Mouse (Mus musculus): ENCODE measurements around the gene C8g.

DNA sequence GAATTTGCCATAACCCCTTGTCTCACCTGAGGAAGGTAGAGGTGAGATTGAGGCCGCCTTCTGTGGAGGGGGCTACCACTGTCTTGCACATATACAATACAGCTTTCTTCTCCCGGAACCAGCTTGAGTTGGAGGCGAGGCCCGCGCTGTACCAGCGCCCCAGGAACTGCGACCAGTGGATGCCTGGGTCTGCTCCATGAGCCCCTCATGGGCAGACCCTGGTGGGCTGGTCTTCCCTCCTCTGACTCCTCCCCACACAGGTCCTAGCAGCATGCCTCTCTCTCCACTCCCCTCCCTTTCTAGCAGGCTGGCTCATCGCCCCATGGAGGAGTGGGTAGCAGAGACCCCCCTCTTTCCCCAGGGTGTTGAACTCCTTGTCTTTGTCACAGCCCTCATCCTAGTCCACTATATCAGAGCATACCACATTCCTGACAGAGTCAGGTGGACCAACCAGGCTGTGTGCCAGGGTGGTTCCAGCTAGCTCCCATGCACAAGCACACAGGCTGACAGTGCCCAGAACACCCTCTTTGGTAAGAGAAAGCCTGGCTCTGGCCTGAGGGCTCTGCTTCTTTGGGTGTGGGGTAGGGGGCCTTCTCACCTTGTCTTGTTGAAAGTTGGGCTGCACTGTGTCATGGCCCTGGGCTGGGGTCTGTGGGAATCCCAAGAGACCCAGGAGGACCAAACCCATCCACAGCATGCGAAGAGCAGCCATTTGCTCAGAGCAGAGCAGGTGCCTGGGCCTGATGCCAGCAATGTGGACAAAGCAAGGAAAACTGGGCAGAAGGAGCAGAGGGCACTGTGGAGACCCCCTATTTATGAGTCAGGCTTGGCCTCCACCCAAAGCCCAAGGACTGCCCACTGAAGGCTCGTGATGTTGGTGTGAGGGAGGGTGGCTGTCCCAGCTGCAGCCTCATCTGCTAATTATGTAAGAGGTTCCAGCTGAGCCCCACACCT is 32.3 kb downstream of the C8g start:
- TF ChIP-seq HCFC1 (IDR thresholded peaks at IDR 0.05; ENCODE audit: borderline replicate concordance, insufficient read depth, low read length) (no peak), ZNF384 (IDR thresholded peaks at IDR 0.05; ENCODE audit: low read depth, low read length) (no peak), ZC3H11A (IDR thresholded peaks at IDR 0.05; ENCODE audit: borderline replicate concordance, low read depth, low read length) (no peak)
